Comparison of ENCODE assay signal across 10 mouse cellular contexts in the genomic region with DNA sequence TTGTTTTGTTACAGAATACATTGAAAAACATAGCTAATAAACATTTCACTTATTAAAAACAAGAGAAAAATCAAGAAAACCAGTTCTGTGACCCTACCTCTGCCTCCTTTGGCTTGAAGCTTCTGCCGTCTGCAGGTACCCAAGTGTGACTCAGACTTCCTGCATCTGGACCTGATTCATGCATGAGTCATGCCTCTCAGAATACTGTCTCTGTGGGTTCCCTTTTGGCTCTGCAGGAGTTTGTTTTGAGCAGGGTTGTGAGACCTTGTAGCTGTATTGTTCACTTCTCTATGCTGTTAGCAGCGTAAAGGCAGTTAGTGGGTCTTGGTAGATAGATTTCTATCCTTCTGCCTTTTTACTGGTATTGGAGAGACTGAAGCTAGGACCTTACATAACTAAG.
DNase-seq lines count a peak whose midpoint lies in the region; ATAC-seq lines count a peak whose summit lies in the region.
"Had no signal": no experiment of that assay in that cellular context is flagged by ENCODE, and none has a peak within 500 bp of the region (broad histone marks: within the 10 kb centered on the region; RNA-seq: fewer than 3 reads in every experiment).

No protein-coding gene starts in this region.

- no peak overlapping the region for H3K9ac ChIP-seq in heart, embryonic 11.5 days (ENCODE audit: low read depth, low read length)
- H3K9ac ChIP-seq: stomach, embryonic 15.5 days had no signal

- no peak overlapping the region for H3K27ac ChIP-seq in heart, embryonic 11.5 days (ENCODE audit: low read depth, low read length)
- H3K27ac ChIP-seq: stomach, embryonic 15.5 days had no signal

- no peak overlapping the region for H3K4me3 ChIP-seq in heart, embryonic 11.5 days (ENCODE audit: low read depth, low read length)
- H3K4me3 ChIP-seq: stomach, embryonic 15.5 days had no signal

- no peaks in the 10 kb centered on the region for H3K27me3 ChIP-seq in heart, embryonic 11.5 days (ENCODE audit: control insufficient read depth, insufficient read depth, low read length)
- H3K27me3 ChIP-seq: stomach, embryonic 15.5 days had no signal

- H3K4me1 ChIP-seq in heart, embryonic 11.5 days (ENCODE audit: control insufficient read depth, insufficient read depth, low read length): no peaks in the 10 kb centered on the region
- H3K4me1 ChIP-seq: stomach, embryonic 15.5 days had no signal

- ATAC-seq in heart, embryonic 11.5 days (replicated peaks; ENCODE audit: insufficient number of reproducible peaks, low FRiP score, low TSS enrichment): no peak

- peak; percentile 12 for DNase-seq in heart, adult 9 months (ENCODE audit: low spot score in 2 of 2)
- DNase-seq in urinary bladder, postnatal 14 days (ENCODE audit: low spot score): peak; percentile 46
- no peak for DNase-seq in urinary bladder, postnatal 4 days (ENCODE audit: low spot score in 2 of 2)
- peak; percentile 24 to 47 for DNase-seq in cerebellum, postnatal 25 days
- peak; percentile 80 for DNase-seq in telencephalon, adult 2 months (ENCODE audit: low read depth, low spot score)
- DNase-seq in ovary, postnatal 36 days (ENCODE audit: low spot score): no peak
- no peak for DNase-seq in thymus, adult 18-20 months
- DNase-seq: gastrocnemius, postnatal 10 days had no signal

- no peak overlapping the region for H3K4me2 ChIP-seq in heart, embryonic 11.5 days
- H3K4me2 ChIP-seq: stomach, embryonic 15.5 days had no signal

- 64% methylated on average over 2 of the region's 2 CpGs for WGBS in heart, embryonic 11.5 days (ENCODE audit: insufficient replicate concordance)

- peaks cover 31% of the 10 kb centered on the region for H3K36me3 ChIP-seq in heart, embryonic 11.5 days (ENCODE audit: control insufficient read depth, insufficient read depth, low read length)

- H3K9me3 ChIP-seq in heart, embryonic 11.5 days (replicated peaks; ENCODE audit: control insufficient read depth, low read length): no peaks in the 10 kb centered on the region
- H3K9me3 ChIP-seq: stomach, embryonic 15.5 days had no signal

Comparison
In these comparisons a context has a peak if more than half of its experiments do, and no peak if none do; other contexts are left out.
1. DNase-seq: peak in heart, adult 9 months (2 of 2), urinary bladder, postnatal 14 days (single experiment), cerebellum, postnatal 25 days (2 of 2) and telencephalon, adult 2 months (single experiment); none in urinary bladder, postnatal 4 days (0 of 2), ovary, postnatal 36 days (single experiment) and thymus, adult 18-20 months (0 of 2).